Mouse (Mus musculus) gastrocnemius, adult 2 months (tissue): Measurements from ENCODE around the gene Brap. TPM values are rescaled to one million over a fixed set of nuclear protein-coding genes. Genes with fewer than 3 reads are reported as not detected.
A peak's percentile ranks its signal among the peaks of the same experiment; 100 is the strongest.
"Not testable (repeated sequence)": the region's sequence is repeated elsewhere in the genome, so short reads cannot be mapped to it uniquely, and the experiment has no call there.

ENCODE experiments used
- DNase-seq: peaks from one replicate; pipeline ENCODE4 v3.0.0; 2022
- H3K27ac ChIP-seq: fragments of 200-600 bp; 2 replicates; pipeline ENCODE4 v1.8.1; 2022; ENCODE audit warnings: mild to moderate bottlenecking
- H3K4me3 ChIP-seq: fragments of 200-600 bp; 2 replicates; pipeline ENCODE4 v1.8.1; 2022; ENCODE audit warnings: mild to moderate bottlenecking, moderate library complexity
- CTCF ChIP-seq: fragments of 200-600 bp; IDR thresholded peaks from 2 replicates; pipeline ENCODE4 v1.8.1; 2022; ENCODE audit warnings: antibody characterized with exemption, mild to moderate bottlenecking, moderate library complexity
- intact Hi-C: fragments of 180-260 bp; cut with DNase I; formaldehyde crosslinking; loops from one replicate; pipeline ENCODE4 v1.15.1; 2025
- total RNA-seq, 2 experiments: library from RNA; stranded (reverse); gene quantifications; 2 replicates each; pipeline ENCODE4 v1.2.3; 2021

Gene Brap
- total RNA-seq, 2 experiments from 2014 or later = 31.5 to 35.5 TPM

DNA sequence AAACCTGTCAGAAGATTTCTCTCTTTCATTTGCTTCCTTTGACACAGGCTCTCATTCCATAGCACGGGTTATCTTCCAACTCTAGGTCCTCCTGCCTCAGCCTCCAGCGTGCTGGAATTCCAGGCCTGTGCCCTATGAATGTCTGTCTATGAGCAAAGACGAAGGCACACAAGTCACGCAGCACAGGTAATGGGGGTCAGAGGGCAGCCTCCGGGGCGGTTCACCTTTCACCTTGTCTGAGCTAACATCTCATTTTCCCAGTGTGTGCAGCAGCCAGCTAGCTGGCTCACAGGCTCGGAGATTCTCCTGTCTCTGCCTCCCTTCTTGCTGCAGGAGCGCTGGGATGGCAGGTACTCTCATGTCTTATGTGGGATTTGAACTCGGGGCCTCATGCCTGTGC, 20.8 kb upstream of the Brap start:
- no peak for DNase-seq
- no peak for TF ChIP-seq CTCF
- intact Hi-C loops = no loop called here
- Histone ChIP-seq H3K27ac (no peak overlapping the region), H3K4me3 (no peak overlapping the region)

DNA sequence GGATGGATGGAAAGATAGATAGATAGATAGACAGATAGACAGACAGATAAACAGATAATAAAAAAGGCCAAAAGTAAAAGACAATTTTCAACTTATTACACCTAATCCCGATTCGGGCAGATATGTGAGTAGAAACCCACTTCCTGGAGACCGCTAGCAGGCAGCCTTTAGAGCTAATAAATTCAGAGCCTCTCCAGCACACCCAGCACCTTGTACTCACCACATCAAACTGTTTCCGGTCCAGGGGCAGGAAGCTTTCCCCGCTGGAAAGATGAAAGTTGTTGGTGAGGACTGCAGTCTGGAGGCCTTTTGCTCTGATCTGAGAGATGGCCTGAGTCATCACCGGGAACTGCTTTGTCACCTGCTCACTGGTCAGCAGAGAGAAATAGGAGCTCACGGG, 11.2 kb upstream of the Brap start:
- H3K27ac ChIP-seq = no peak overlapping the region
- intact Hi-C loops = no loop called here
- DNase-seq = no peak
- no peak for TF ChIP-seq CTCF
- no peak overlapping the region for H3K4me3 ChIP-seq

DNA sequence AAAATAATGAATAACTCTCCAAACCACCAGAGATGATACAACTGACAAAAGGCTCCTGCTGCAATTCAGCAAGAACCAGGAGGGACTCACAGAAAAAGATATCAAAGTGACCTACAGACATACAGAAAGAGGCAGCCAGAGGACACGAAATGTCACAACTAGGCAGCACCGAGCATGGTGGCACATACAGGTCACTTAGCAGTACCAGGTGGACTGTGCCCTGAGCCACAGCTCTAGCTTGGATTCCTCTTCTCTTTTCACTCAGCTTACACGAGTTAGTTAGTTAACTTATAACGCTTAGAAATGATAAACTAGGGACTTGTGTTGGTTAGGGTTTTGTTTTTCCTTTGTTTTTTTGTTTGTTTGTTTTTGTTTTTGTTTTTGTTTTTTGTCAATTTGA, 5.8 kb upstream of the Brap start:
- no peak for DNase-seq
- intact Hi-C loops = no loop called here

GRCm38 (mm10) chr5:121656866-121657265, 3.5 kb upstream of the Brap start:
- H3K27ac ChIP-seq, H3K4me3 ChIP-seq, intact Hi-C loops, DNase-seq: not testable (repeated sequence)

More for the DNA sequence above, 5.8 kb upstream of the Brap start:
- Histone ChIP-seq H3K27ac (no peak overlapping the region), H3K4me3 (no peak overlapping the region)
- no peak for TF ChIP-seq CTCF

DNA sequence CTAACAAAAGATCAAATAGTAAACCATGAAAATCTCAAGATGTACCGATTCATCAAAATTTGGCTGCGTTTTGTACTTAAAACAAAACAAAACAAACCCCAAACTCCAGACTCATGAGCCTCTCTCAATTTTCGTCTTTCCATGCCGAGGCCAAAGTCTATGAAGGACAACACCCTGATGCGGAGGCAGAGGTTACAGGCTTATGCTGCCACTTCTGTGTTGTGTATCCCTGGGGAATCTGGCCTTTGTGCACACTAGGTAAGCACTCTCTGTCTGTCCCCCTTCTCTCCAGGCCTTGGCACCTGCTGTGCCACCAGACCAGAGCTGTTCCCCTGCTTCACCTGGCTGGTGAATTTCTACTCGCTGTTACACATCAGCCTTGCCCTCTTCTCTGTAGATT, 2.7 kb upstream of the Brap start:
- intact Hi-C loops, H3K4me3 ChIP-seq, DNase-seq, H3K27ac ChIP-seq: not testable (repeated sequence)

- no peak for DNase-seq
- Histone ChIP-seq H3K27ac (peak overlapping the region; percentile 96), H3K4me3 (peak overlapping the region; percentile 98)
- no peak for TF ChIP-seq CTCF
- intact Hi-C loops = loop anchor here (1.0 kb wide), 1 partner anchor 50 kb away; the partner anchor contains the start of gene Atxn2
Observed at GRCm38 (mm10) chr5:121660897-121661254, 513 bp downstream of the Brap start.

DNA sequence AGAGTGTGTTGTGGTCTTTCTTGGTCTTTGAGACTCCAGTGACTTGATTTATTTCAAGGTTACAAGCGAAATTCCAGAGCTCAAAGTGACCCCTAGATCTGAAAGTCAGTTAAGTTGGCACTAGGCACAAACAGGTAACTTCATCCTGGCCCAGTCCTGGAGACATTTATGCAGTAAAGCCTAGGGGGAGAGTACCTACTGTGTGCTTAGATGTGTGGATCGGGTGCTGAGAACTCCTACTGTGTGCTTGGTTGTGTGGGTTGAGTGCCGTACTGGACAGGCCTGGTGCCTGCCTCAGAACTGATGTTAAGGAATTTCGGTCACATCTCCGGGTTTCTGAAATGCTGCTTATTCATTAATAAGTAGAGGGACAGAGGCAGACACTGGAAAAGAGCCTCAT, 1.1 kb downstream of the Brap start:
- intact Hi-C loops = no loop called here
- no peak for TF ChIP-seq CTCF
- DNase-seq = no peak
- peak overlapping the region; percentile 96; the same call in 1 of the 2 replicates for H3K27ac ChIP-seq
- H3K4me3 ChIP-seq = peak overlapping the region; percentile 98

DNA sequence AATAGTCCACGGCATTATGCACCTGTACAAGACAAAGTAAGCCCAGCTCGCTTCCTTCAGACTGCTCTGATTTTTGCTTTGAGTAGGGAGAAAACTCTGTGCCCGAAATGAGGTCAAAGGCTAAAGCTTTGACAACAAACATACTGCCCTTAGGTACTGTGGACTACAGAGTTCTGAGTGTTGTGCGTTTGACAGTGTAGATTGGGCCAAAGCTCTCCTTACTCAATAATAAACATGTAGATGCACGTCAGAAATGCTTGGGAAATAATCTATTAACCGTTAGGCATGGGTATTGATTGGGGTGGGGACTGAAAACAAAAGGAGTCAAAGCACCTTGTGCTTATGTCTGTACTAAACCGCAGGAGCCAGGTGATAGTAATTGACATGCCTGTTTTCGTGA, 3.1 kb downstream of the Brap start:
- intact Hi-C loops = no loop called here
- no peak overlapping the region for H3K27ac ChIP-seq
- TF ChIP-seq CTCF = no peak
- no peak overlapping the region for H3K4me3 ChIP-seq
- no peak for DNase-seq

DNA sequence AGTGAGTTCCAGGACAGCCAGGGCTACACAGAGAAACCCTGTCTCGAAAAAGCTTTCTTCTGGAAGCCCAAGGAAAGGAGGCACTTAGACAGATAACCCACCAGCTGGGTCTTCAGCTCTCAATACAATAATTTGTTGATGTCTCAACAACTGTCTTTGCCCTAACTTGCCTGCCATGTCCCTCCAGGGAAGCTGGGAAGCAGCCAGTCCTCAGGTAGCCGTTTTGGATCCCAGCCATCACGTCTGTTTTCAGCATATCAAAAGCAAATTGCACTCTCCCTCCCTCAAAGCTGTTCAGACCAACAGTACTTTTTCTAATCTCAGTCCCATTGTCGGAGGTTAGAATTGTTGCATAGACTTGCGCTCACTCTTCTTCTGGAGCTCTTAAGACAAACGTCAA, 3.7 kb downstream of the Brap start:
- no peak for TF ChIP-seq CTCF
- no peak for DNase-seq
- intact Hi-C loops = no loop called here
- no peak overlapping the region for H3K27ac ChIP-seq
- H3K4me3 ChIP-seq = no peak overlapping the region

DNA sequence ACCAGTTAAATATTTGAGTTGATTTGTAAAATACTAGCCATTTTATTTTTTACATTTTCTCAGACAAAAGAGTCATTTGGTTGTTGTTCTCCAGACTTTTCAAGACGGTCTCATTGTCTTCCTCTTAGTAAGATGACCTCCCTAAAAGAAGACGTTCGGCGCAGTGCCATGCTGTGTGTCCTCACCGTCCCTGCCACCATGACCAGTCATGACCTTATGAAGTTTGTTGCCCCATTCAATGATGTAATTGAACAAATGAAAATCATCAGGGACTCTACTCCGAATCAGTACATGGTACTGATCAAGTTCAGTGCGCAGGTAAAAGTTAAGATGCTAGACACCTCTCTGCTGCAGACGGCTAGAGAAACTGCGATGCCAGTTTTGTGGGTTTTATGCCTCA, 4.6 kb downstream of the Brap start:
- intact Hi-C loops = no loop called here
- no peak for TF ChIP-seq CTCF
- no peak overlapping the region for H3K27ac ChIP-seq
- no peak for DNase-seq
- no peak overlapping the region for H3K4me3 ChIP-seq

DNA sequence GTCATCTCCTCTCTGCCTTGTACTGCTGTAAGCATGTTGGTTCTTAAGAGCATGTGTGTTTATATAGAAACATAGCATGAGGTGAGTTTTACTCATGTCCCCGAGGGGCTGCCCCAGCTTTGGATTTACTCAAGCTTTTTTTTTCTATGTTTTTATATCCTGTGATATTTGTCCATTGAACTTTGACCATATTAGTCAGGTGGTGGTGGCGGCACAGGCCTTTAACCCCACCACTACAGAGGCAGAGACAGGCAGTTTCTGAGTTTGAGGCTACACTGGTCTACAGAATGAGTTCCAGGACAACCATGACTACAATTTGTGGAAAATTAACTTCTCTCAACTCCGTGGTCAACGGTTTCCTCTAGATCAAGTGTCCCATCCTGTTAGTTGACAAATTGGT, 6.7 kb downstream of the Brap start:
- Histone ChIP-seq H3K4me3 (no peak overlapping the region), H3K27ac (no peak overlapping the region)
- no peak for DNase-seq
- TF ChIP-seq CTCF = no peak
- intact Hi-C loops = no loop called here

DNA sequence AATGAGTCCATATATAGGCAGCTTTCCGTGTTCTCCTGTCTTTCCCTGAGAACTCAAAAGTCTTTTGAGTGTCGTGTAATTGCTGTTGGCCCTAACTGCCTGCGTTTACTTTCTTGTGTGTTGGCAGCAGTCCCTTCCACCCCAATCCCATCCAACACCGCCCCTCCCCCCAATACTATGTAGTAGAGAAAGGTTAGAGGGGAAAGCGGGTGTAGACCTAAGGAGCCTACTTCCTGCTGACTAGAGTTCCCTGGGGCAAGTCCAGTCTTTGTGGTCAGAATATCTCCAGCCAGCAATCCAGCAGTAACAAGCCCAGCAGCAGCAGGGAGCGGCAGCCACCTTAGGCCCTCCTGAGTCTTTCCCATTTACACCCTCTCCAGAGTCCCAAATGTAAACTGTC, 8.0 kb downstream of the Brap start:
- intact Hi-C loops = no loop called here
- no peak for DNase-seq
- no peak for TF ChIP-seq CTCF
- no peak overlapping the region for H3K4me3 ChIP-seq
- H3K27ac ChIP-seq = no peak overlapping the region

- TF ChIP-seq CTCF = peak; percentile 58
- no peak for DNase-seq
- H3K27ac ChIP-seq = no peak overlapping the region
- intact Hi-C loops = no loop called here
- no peak overlapping the region for H3K4me3 ChIP-seq
Observed at GRCm38 (mm10) chr5:121670412-121670811, 10.0 kb downstream of the Brap start.

DNA sequence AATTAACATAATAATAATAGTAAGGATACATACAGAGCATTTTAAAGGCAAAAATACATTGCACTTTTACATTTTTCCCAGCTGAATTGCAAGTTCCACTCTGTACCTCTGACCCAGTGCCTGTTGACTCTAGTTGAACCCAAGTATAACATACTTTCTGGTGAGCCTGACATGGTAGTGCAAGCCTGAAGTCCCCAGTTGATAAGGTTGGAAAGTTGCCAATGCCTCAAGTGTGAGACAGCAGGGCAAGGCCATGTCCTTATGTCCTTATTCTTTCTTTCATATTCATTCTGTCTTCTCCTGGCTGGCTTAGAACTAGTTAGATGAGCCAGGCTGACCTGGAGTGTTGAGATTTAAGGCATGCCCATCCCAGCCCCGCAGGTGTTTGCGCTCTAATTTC, 21.9 kb downstream of the Brap start:
- H3K4me3 ChIP-seq = no peak overlapping the region

GRCm38 (mm10) chr5:121685495-121685894, 25.1 kb downstream of the Brap start:
- TF ChIP-seq CTCF = no peak
- no peak overlapping the region for H3K4me3 ChIP-seq
- DNase-seq = no peak
- intact Hi-C loops = no loop called here
- H3K27ac ChIP-seq = peak overlapping the region; percentile 49

More for the DNA sequence above, 21.9 kb downstream of the Brap start:
- intact Hi-C loops = no loop called here
- TF ChIP-seq CTCF = no peak
- no peak for DNase-seq
- H3K27ac ChIP-seq = no peak overlapping the region
